Mouse (Mus musculus): ENCODE results near the gene Gadd45gip1. TPM values are rescaled to one million over a fixed set of nuclear protein-coding genes. Genes with fewer than 3 reads are reported as not detected.

Gene Gadd45gip1
- polyA plus RNA-seq, 1 experiment = 32.2 TPM

Other genes with a start within 250 kb of the Gadd45gip1 start
- gene Ier2, start 168.7 kb upstream of the Gadd45gip1 start, polyA plus RNA-seq (2012; ENCODE audit: insufficient read depth, insufficient read length, missing spikeins) = 17.2 and 62.3 TPM in 2 replicates
- 25.1 and 33.4 TPM in 2 replicates for gene Trmt1, start 145.2 kb upstream of the Gadd45gip1 start, polyA plus RNA-seq (2012; ENCODE audit: insufficient read depth, insufficient read length, missing spikeins)
- 19.0 and 22.9 TPM in 2 replicates for gene Nacc1, start 143.7 kb upstream of the Gadd45gip1 start, polyA plus RNA-seq (2012; ENCODE audit: insufficient read depth, insufficient read length, missing spikeins)
- 2.9 and 3.1 TPM in 2 replicates for gene Lyl1, start 130.1 kb upstream of the Gadd45gip1 start, polyA plus RNA-seq (2012; ENCODE audit: insufficient read depth, insufficient read length, missing spikeins)
- 1.9 TPM in 1 of 2 replicates, not detected in the other for gene G430095P16Rik, start 108.5 kb upstream of the Gadd45gip1 start, polyA plus RNA-seq (2012; ENCODE audit: insufficient read depth, insufficient read length, missing spikeins)
- gene Nfix, start 31.2 kb upstream of the Gadd45gip1 start, polyA plus RNA-seq (2012; ENCODE audit: insufficient read depth, insufficient read length, missing spikeins) = 74.6 and 78.4 TPM in 2 replicates
- gene Dand5, start 8.7 kb upstream of the Gadd45gip1 start, polyA plus RNA-seq (2012; ENCODE audit: insufficient read depth, insufficient read length, missing spikeins) = 7.2 and 9.4 TPM in 2 replicates
- gene Rad23a, start 9.1 kb downstream of the Gadd45gip1 start, polyA plus RNA-seq (2012; ENCODE audit: insufficient read depth, insufficient read length, missing spikeins) = 73.3 and 79.3 TPM in 2 replicates
- 211 and 306 TPM in 2 replicates for gene Calr, start 15.4 kb downstream of the Gadd45gip1 start, polyA plus RNA-seq (2012; ENCODE audit: insufficient read depth, insufficient read length, missing spikeins)
- gene Farsa, start 25.5 kb downstream of the Gadd45gip1 start, polyA plus RNA-seq (2012; ENCODE audit: insufficient read depth, insufficient read length, missing spikeins) = 11.3 and 14.4 TPM in 2 replicates
- gene Syce2, start 40.6 kb downstream of the Gadd45gip1 start, polyA plus RNA-seq (2012; ENCODE audit: insufficient read depth, insufficient read length, missing spikeins) = 3.3 and 3.6 TPM in 2 replicates
- 53.8 and 76.8 TPM in 2 replicates for gene Gcdh, start 62.4 kb downstream of the Gadd45gip1 start, polyA plus RNA-seq (2012; ENCODE audit: insufficient read depth, insufficient read length, missing spikeins)
- not detected in 2 replicates for gene Klf1, start 70.4 kb downstream of the Gadd45gip1 start, polyA plus RNA-seq (2012; ENCODE audit: insufficient read depth, insufficient read length, missing spikeins)
- gene Dnase2a, start 77.0 kb downstream of the Gadd45gip1 start, polyA plus RNA-seq (2012; ENCODE audit: insufficient read depth, insufficient read length, missing spikeins) = 4.6 and 12.9 TPM in 2 replicates
- gene Mast1, start 105.8 kb downstream of the Gadd45gip1 start, polyA plus RNA-seq (2012; ENCODE audit: insufficient read depth, insufficient read length, missing spikeins) = not detected in 2 replicates
- not detected in 2 replicates for gene Rtbdn, start 115.5 kb downstream of the Gadd45gip1 start, polyA plus RNA-seq (2012; ENCODE audit: insufficient read depth, insufficient read length, missing spikeins)
- not detected in 2 replicates for gene Gm49661, start 137.9 kb downstream of the Gadd45gip1 start, polyA plus RNA-seq (2012; ENCODE audit: insufficient read depth, insufficient read length, missing spikeins)
- 387 and 425 TPM in 2 replicates for gene Prdx2, start 138.1 kb downstream of the Gadd45gip1 start, polyA plus RNA-seq (2012; ENCODE audit: insufficient read depth, insufficient read length, missing spikeins)
- gene Rnaseh2a, start 138.2 kb downstream of the Gadd45gip1 start, polyA plus RNA-seq (2012; ENCODE audit: insufficient read depth, insufficient read length, missing spikeins) = 26.6 and 28.5 TPM in 2 replicates
- 15.4 and 47.7 TPM in 2 replicates for gene Junb, start 147.2 kb downstream of the Gadd45gip1 start, polyA plus RNA-seq (2012; ENCODE audit: insufficient read depth, insufficient read length, missing spikeins)
- gene Hook2, start 159.1 kb downstream of the Gadd45gip1 start, polyA plus RNA-seq (2012; ENCODE audit: insufficient read depth, insufficient read length, missing spikeins) = 1.1 and 1.6 TPM in 2 replicates
- gene Best2, start 183.0 kb downstream of the Gadd45gip1 start, polyA plus RNA-seq (2012; ENCODE audit: insufficient read depth, insufficient read length, missing spikeins) = not detected in 2 replicates
- 113 and 117 TPM in 2 replicates for gene Asna1, start 193.8 kb downstream of the Gadd45gip1 start, polyA plus RNA-seq (2012; ENCODE audit: insufficient read depth, insufficient read length, missing spikeins)
- 68.4 and 68.5 TPM in 2 replicates for gene Trir, start 195.3 kb downstream of the Gadd45gip1 start, polyA plus RNA-seq (2012; ENCODE audit: insufficient read depth, insufficient read length, missing spikeins)
- 28.4 and 33.5 TPM in 2 replicates for gene Tnpo2, start 205.4 kb downstream of the Gadd45gip1 start, polyA plus RNA-seq (2012; ENCODE audit: insufficient read depth, insufficient read length, missing spikeins)
- gene Fbxw9, start 228.5 kb downstream of the Gadd45gip1 start, polyA plus RNA-seq (2012; ENCODE audit: insufficient read depth, insufficient read length, missing spikeins) = 3.0 and 4.1 TPM in 2 replicates
- gene Gm5741, start 236.5 kb downstream of the Gadd45gip1 start, polyA plus RNA-seq (2012; ENCODE audit: insufficient read depth, insufficient read length, missing spikeins) = not detected in 2 replicates
- 19.1 and 20.0 TPM in 2 replicates for gene Dhps, start 240.2 kb downstream of the Gadd45gip1 start, polyA plus RNA-seq (2012; ENCODE audit: insufficient read depth, insufficient read length, missing spikeins)
- 95.5 and 130 TPM in 2 replicates for gene Wdr83os, start 249.2 kb downstream of the Gadd45gip1 start, polyA plus RNA-seq (2012; ENCODE audit: insufficient read depth, insufficient read length, missing spikeins)
- 26.8 and 28.7 TPM in 2 replicates for gene Wdr83, start 249.8 kb downstream of the Gadd45gip1 start, polyA plus RNA-seq (2012; ENCODE audit: insufficient read depth, insufficient read length, missing spikeins)

Measured in brown adipose tissue, adult 24 weeks (tissue).